Mouse (Mus musculus): ENCODE data around the gene Acsf3.

GRCm38 (mm10) chr8:122847829-122848561, 72.7 kb downstream of the Acsf3 start, which contains the start of gene Cdh15:
- no peak for TF ChIP-seq CTCF (IDR thresholded peaks at IDR 0.05; ENCODE audit: control insufficient read depth, insufficient read depth, insufficient replicate concordance, low read depth, low read length)
- no peak for TF ChIP-seq POLR2A (IDR thresholded peaks at IDR 0.05; ENCODE audit: control insufficient read depth, low read depth, low read length)

Data from testis, adult 2 months (tissue).